Mouse (Mus musculus): Measurements from ENCODE around the gene Cfap99. TPM values are rescaled to one million over a fixed set of nuclear protein-coding genes. Genes with fewer than 3 reads are reported as not detected.

The Cfap99 gene
- polyA plus RNA-seq, 1 experiment: not detected

DNA sequence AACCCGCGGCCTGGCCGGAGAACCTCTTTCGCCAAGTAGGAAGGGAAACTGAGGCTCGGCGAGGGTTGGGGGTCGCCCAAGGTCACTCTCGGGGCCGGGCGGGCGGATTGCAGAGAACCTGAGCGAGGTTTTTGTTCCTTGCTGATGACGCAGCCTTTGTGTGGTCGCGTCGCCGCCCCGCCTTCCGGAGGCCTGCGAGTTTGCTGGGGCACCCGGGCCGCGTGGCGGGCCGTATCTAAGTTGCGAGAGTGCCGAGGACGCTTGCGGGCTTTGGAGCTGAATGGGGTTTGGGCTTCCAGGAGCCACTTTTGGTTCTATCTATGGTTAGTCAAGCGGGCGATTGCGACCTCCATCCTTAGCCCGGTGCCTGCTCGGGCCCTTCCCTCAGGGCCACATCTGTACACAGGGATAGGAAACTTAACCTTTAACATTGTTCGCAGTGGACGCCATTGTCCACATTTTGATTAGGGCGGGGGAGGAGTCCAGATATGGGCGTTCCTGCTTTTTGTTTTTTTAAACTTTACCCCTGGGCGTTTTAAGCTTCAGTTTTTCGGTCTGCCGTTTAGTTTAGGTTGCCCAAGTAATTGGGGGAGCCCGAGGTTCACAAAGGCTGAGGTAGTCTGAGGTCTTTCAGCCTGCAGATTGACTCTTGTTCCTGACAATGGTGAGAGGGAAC, 48.5 kb downstream of the Cfap99 start:
- peak overlapping the region; percentile 98 for H3K4me3 ChIP-seq (ENCODE audit: insufficient read depth, low read length)
- peaks cover 29% of the 10 kb centered on the region for H3K4me1 ChIP-seq (ENCODE audit: control insufficient read depth, insufficient read depth, low read length)
- H3K27ac ChIP-seq (ENCODE audit: insufficient read depth, low read depth, low read length): peak overlapping the region; percentile 95
- TF ChIP-seq POLR2A (IDR thresholded peaks at IDR 0.05; ENCODE audit: borderline replicate concordance, low read depth, low read length): no peak
- TF ChIP-seq CTCF (IDR thresholded peaks at IDR 0.05; ENCODE audit: low read depth, low read length): peak; percentile 14; the same call in 1 of the 2 replicates

DNA sequence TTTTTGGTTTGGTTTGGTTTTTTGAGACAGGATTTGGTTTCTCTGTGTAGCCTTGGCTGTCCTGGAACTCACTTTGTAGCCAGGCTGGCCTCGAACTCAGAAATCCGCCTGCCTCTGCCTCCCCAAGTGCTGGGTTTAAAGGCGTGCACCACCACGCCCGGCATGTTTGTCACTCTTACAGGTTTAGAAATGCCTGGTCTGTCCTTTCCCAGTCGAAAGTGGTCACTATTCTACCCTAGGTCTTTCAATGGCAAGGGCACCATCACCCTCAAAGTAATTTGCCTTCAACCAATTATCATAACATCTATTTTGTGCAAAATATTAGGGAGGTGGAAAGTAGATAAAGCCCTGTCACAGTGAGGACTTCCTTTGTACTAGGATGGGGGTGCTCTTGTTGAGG, 51.8 kb downstream of the Cfap99 start:
- H3K27ac ChIP-seq (ENCODE audit: insufficient read depth, low read depth, low read length): no peak overlapping the region
- no peak overlapping the region for H3K4me3 ChIP-seq (ENCODE audit: insufficient read depth, low read length)
- H3K4me1 ChIP-seq (ENCODE audit: control insufficient read depth, insufficient read depth, low read length): peaks cover 25% of the 10 kb centered on the region
- TF ChIP-seq POLR2A (IDR thresholded peaks at IDR 0.05; ENCODE audit: borderline replicate concordance, low read depth, low read length) (no peak), CTCF (IDR thresholded peaks at IDR 0.05; ENCODE audit: low read depth, low read length) (no peak)

DNA sequence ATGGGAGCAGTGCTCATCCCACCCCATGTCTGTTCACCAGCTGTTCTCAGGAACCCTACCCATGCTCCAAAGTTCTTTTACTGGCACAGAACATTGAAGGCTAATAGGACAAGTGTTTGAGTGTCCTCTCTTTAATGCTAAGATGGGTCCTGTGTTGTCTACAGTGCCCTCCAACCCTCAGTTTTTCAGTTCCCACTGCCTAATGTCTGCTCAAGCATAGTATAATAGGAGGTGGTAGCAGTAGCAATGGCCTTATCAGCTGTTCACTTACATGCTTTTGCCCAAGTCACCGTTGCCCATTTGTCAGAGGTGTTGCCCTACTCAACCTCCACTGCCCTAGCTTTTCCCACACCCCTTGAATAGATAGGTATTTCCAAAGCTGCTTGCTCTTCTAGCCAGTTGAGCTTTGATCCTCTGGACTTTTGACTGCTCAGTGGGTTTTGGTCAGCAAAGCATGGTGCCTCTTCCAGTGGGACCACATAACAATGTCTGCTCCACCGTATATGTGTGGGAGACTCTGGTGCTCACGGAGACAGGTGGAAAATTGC, 63.8 kb downstream of the Cfap99 start:
- H3K4me1 ChIP-seq (ENCODE audit: control insufficient read depth, insufficient read depth, low read length): peaks cover under 1% of the 10 kb centered on the region; the same call in 1 of the 2 replicates
- TF ChIP-seq CTCF (IDR thresholded peaks at IDR 0.05; ENCODE audit: low read depth, low read length) (no peak), POLR2A (IDR thresholded peaks at IDR 0.05; ENCODE audit: borderline replicate concordance, low read depth, low read length) (no peak)
- no peak overlapping the region for H3K27ac ChIP-seq (ENCODE audit: insufficient read depth, low read depth, low read length)
- H3K4me3 ChIP-seq (ENCODE audit: insufficient read depth, low read length): no peak overlapping the region

DNA sequence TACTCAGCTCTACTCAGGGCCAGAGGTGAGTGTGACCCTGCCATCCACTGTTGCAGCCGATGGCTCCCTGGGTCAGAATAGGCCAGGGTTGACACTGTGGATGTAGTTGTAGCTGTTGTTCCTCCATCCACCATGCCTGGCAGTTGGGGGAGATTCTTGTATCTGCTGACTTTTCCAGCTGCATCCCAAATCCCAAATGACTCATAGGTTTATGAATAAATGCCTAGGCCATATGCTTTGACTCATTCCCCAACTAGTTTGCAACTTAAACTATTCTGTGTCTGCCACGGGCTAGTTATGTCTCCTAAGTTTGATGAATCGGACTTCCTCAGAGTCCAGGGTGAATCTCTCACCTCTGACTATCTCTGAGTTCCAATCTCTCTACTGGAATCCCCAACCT, 71.9 kb downstream of the Cfap99 start:
- H3K4me1 ChIP-seq (ENCODE audit: control insufficient read depth, insufficient read depth, low read length): 0 out of 2 replicates have a peak, but pooled peaks cover 3% of the 10 kb centered on the region
- TF ChIP-seq POLR2A (IDR thresholded peaks at IDR 0.05; ENCODE audit: borderline replicate concordance, low read depth, low read length): no peak
- TF ChIP-seq CTCF (IDR thresholded peaks at IDR 0.05; ENCODE audit: low read depth, low read length): no peak
- H3K4me3 ChIP-seq (ENCODE audit: insufficient read depth, low read length): no peak overlapping the region
- H3K27ac ChIP-seq (ENCODE audit: insufficient read depth, low read depth, low read length): no peak overlapping the region

DNA sequence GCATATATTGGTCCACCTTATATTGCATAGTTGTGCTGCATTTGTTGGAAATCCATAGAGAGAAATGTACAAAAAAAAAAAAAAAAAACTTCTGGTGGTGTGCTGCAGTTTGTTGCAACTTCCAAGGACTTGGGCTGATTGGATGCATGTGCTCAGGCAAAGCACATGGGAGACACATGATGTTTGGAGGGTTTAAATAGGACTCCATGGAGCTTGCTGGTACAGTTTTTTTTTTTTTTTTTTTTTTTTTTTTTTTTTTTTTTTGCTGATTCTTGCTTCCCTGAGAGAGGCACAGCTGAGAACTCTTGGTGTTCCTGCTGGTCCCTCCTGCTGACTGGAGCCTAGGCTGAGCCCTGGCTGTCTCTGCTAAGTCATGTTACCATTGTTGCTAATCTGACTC, 74.7 kb downstream of the Cfap99 start:
- Histone ChIP-seq H3K4me3 (ENCODE audit: insufficient read depth, low read length) (no peak overlapping the region), H3K27ac (ENCODE audit: insufficient read depth, low read depth, low read length) (peak overlapping the region; percentile 33; the same call in 1 of the 2 replicates), H3K4me1 (ENCODE audit: control insufficient read depth, insufficient read depth, low read length) (0 out of 2 replicates have a peak, but pooled peaks cover 3% of the 10 kb centered on the region)
- no peak for TF ChIP-seq CTCF (IDR thresholded peaks at IDR 0.05; ENCODE audit: low read depth, low read length)
- TF ChIP-seq POLR2A (IDR thresholded peaks at IDR 0.05; ENCODE audit: borderline replicate concordance, low read depth, low read length): no peak

DNA sequence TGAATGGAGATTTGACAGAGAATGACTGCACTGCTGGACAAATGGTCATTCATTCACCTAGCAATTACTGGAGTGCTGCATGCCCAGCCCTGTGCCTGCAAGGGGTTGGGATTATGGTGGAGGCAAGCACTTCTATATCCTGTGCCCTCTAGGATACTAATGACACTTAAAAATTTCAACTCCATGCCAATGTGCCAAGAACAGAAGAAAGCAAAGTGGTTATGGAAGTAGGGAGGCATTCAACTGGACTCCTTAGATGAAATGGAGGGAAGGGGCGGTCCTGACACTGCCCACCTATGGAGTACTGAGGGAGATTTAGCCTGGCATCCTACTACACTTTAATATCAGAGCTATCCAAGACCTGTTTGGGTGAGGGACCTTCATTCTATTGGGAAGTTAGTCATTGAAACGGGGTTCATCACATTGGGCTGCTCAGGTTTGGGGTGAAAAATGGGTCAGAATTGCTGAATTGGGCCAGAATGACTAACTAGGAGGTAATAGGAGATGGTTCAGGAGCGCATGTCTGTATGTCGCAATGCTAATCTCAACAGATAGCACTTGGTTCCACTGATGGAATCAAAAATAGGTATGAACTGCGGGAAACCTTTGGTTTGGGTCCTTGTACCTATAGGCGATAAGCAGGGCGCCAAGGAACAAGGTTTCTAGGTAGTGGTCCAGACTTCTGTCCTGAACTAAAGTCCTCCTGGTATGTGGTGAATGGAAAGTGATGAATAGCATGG, 80.3 kb downstream of the Cfap99 start:
- TF ChIP-seq POLR2A (IDR thresholded peaks at IDR 0.05; ENCODE audit: borderline replicate concordance, low read depth, low read length) (no peak), CTCF (IDR thresholded peaks at IDR 0.05; ENCODE audit: low read depth, low read length) (no peak)
- Histone ChIP-seq H3K4me3 (ENCODE audit: insufficient read depth, low read length) (peak overlapping the region; percentile 72), H3K4me1 (ENCODE audit: control insufficient read depth, insufficient read depth, low read length) (peaks cover 16% of the 10 kb centered on the region), H3K27ac (ENCODE audit: insufficient read depth, low read depth, low read length) (no peak overlapping the region; the same call in 1 of the 2 replicates)

DNA sequence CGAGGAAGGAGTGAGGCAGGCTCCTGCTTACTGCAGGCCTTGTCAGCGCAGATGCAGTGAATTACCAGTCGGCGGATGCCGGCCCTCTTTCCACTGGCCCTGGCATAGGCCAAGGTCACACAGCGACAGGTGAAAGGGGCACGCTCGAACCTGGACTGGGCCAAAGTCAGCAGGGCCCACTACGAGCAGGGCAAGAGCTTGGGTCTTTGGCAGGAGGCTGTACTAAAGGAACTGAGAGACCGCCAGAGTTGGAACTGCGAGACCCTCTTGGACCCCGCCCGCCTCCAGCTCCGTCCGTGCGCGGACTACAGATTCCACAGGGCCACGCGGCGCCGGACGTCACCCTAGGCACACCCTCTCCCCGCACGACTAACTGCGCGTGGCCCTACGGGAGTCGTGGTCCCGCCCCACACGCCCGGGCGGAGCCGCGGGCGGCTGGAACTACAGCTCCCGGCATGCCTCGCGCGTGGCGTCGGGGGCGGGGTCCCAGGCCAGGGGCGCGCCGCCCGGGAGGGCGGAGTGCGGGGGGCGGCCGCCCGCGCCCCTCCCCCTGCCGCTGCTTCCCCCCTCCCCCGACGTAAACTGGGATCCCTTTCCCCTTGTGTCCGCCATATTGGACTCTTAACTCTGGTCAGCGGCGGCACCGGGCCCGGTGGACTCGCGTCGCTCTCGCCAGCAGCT, 81.1 kb downstream of the Cfap99 start, which contains the start of gene Fam193a:
Fam193a (plus strand) TSS at position 593 of the 681 bp plus-strand sequence.
- no peak within 1 kb of the TSS; the same call in 1 of the 2 replicates for H3K27ac ChIP-seq (ENCODE audit: insufficient read depth, low read depth, low read length)
- peak within 1 kb of the TSS; percentile 72 for H3K4me3 ChIP-seq (ENCODE audit: insufficient read depth, low read length)
- H3K4me1 ChIP-seq (ENCODE audit: control insufficient read depth, insufficient read depth, low read length): peaks cover 20% of the 10 kb centered on the region
- TF ChIP-seq CTCF (IDR thresholded peaks at IDR 0.05; ENCODE audit: low read depth, low read length) (no peak), POLR2A (IDR thresholded peaks at IDR 0.05; ENCODE audit: borderline replicate concordance, low read depth, low read length) (no peak)

DNA sequence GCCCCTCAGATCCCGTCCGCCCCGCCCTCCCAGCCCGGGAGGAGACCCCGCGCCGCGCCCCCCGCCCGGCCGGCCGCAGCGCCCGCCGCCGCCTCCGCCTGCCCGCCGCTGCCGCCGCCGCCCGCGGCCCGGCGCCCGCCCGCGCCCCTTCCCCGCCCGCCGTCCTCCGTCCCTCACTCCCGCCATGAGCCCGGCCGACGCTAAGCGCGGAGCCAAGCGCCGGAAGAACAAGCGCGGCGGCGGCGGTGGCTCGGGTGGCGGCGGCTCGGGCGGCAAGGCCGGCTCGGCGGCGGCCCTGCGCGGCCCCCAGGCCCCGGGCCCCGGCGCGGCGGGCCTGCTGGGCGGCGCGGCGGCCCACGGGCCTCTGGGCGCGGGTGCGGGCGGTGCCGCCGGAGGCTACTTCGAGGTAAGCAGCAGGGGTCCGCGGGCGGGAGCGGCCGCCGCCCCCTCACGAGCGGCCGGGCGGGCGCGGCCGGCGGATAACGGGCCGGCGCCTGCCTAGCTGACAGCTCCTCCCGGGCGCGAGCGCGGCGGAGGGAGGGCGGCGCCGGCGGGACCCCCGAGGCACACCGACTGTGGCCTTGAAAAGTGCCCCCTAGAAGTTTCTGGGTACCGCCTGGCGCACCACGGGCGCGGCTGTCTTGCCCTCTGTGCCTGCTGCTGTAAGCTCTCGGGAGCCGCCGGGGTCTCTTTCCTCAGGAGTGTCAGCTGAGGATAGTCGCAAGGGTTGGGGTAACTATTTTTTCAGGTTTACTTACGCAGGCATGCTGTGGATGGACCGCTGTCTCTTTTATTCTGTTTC, 81.8 kb downstream of the Cfap99 start:
- TF ChIP-seq CTCF (IDR thresholded peaks at IDR 0.05; ENCODE audit: low read depth, low read length): no peak
- TF ChIP-seq POLR2A (IDR thresholded peaks at IDR 0.05; ENCODE audit: borderline replicate concordance, low read depth, low read length): no peak
- Histone ChIP-seq H3K27ac (ENCODE audit: insufficient read depth, low read depth, low read length) (no peak overlapping the region), H3K4me3 (ENCODE audit: insufficient read depth, low read length) (peak overlapping the region; percentile 68), H3K4me1 (ENCODE audit: control insufficient read depth, insufficient read depth, low read length) (peaks cover 20% of the 10 kb centered on the region)

DNA sequence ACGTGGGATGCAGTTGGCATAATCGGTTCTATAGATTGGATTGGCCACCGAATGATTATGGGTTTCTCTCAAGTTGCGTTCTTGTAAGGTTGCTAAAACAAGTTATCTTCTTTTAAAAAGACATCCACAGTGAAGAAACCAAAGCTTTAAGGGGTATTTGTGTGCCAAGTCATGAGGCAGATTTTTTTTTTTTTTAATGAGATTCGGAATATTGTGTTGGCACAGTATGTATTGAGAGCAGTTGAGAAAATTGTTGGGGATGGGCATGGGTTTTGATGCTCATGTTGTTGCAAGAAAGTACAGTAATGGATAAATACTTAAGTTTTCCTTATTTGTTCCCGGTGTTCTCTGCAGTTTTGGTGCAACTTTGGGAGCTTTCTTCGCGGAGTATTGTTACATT, 82.4 kb downstream of the Cfap99 start:
- Histone ChIP-seq H3K27ac (ENCODE audit: insufficient read depth, low read depth, low read length) (no peak overlapping the region), H3K4me3 (ENCODE audit: insufficient read depth, low read length) (peak overlapping the region; percentile 68)
- no peak for TF ChIP-seq CTCF (IDR thresholded peaks at IDR 0.05; ENCODE audit: low read depth, low read length)
- TF ChIP-seq POLR2A (IDR thresholded peaks at IDR 0.05; ENCODE audit: borderline replicate concordance, low read depth, low read length): no peak

More for the DNA sequence above, 82.4 kb downstream of the Cfap99 start:
- H3K4me1 ChIP-seq (ENCODE audit: control insufficient read depth, insufficient read depth, low read length): peaks cover 20% of the 10 kb centered on the region
